Mouse (Mus musculus): ENCODE data around the gene Bcl2l11. TPM values are rescaled to one million over a fixed set of nuclear protein-coding genes. Genes with fewer than 3 reads are reported as not detected.
A peak's percentile ranks its signal among the peaks of the same experiment; 100 is the strongest.

Bcl2l11 gene
- polyA plus RNA-seq, 1 experiment from 2014 or later: 15.3 TPM

- no peaks in the 10 kb centered on the region for H3K9me3 ChIP-seq (ENCODE audit: control insufficient read depth, low read length)
- H3K4me3 ChIP-seq (ENCODE audit: low read depth, low read length): no peak overlapping the region
- ATAC-seq (replicated peaks; ENCODE audit: low FRiP score): no peak
- peaks cover 7% of the 10 kb centered on the region for H3K4me1 ChIP-seq (replicated peaks; ENCODE audit: control insufficient read depth, insufficient read depth, low read length)
- 88% methylated on average over 12 of the region's 12 CpGs for WGBS
- H3K27me3 ChIP-seq (replicated peaks; ENCODE audit: control insufficient read depth, insufficient read depth, low read length): no peaks in the 10 kb centered on the region
- H3K27ac ChIP-seq (ENCODE audit: low read depth, low read length): peak overlapping the region; percentile 86
- no peak overlapping the region for H3K9ac ChIP-seq (ENCODE audit: low read depth, low read length)
- no peak for DNase-seq (ENCODE audit: low spot score)
- H3K36me3 ChIP-seq (ENCODE audit: control insufficient read depth, insufficient read depth, low read length): no peaks in the 10 kb centered on the region
- H3K4me2 ChIP-seq: no peak overlapping the region
Observed at GRCm38 (mm10) chr2:128167930-128168329, 42.1 kb downstream of the Bcl2l11 start.

- Histone ChIP-seq H3K4me3 (ENCODE audit: low read depth, low read length) (no peak overlapping the region), H3K27me3 (replicated peaks; ENCODE audit: control insufficient read depth, insufficient read depth, low read length) (no peaks in the 10 kb centered on the region), H3K9me3 (ENCODE audit: control insufficient read depth, low read length) (no peaks in the 10 kb centered on the region), H3K27ac (ENCODE audit: low read depth, low read length) (no peak overlapping the region), H3K4me2 (no peak overlapping the region), H3K4me1 (replicated peaks; ENCODE audit: control insufficient read depth, insufficient read depth, low read length) (peaks cover 10% of the 10 kb centered on the region), H3K36me3 (ENCODE audit: control insufficient read depth, insufficient read depth, low read length) (no peaks in the 10 kb centered on the region), H3K9ac (ENCODE audit: low read depth, low read length) (no peak overlapping the region)
- ATAC-seq (replicated peaks; ENCODE audit: low FRiP score) (no peak), DNase-seq (ENCODE audit: low spot score) (no peak)
- 78% methylated on average over 5 of the region's 5 CpGs for WGBS
Observed at GRCm38 (mm10) chr2:128169486-128169885, 43.6 kb downstream of the Bcl2l11 start.

DNA sequence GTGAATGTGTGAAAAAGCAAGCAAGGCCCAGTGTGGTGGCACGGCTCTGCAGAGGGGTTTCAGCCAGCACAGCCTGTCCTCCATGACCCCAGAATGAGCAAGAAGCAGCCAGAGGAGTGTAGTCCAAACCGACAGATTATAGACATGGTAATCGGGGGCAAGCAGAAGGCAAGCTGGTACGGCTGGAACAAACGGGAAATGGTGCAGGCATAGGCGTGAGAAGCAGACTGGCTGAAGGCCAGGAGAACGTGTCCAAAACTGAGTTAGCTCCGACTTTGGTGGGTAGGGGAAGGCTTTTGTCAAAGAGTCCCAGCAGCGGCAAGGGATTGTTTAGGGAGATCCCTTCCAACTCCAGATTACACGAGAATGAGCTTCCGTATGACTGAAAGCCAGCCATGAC is 44.1 kb downstream of the Bcl2l11 start:
- DNase-seq (ENCODE audit: low spot score) (no peak), ATAC-seq (replicated peaks; ENCODE audit: low FRiP score) (no peak)
- Histone ChIP-seq H3K4me2 (no peak overlapping the region), H3K4me1 (replicated peaks; ENCODE audit: control insufficient read depth, insufficient read depth, low read length) (peaks cover 10% of the 10 kb centered on the region), H3K36me3 (ENCODE audit: control insufficient read depth, insufficient read depth, low read length) (no peaks in the 10 kb centered on the region), H3K4me3 (ENCODE audit: low read depth, low read length) (no peak overlapping the region), H3K27me3 (replicated peaks; ENCODE audit: control insufficient read depth, insufficient read depth, low read length) (no peaks in the 10 kb centered on the region), H3K27ac (ENCODE audit: low read depth, low read length) (no peak overlapping the region), H3K9me3 (ENCODE audit: control insufficient read depth, low read length) (no peaks in the 10 kb centered on the region), H3K9ac (ENCODE audit: low read depth, low read length) (no peak overlapping the region)
- whole genome bisulfite sequencing: 75% methylated on average over 11 of the region's 11 CpGs

DNA sequence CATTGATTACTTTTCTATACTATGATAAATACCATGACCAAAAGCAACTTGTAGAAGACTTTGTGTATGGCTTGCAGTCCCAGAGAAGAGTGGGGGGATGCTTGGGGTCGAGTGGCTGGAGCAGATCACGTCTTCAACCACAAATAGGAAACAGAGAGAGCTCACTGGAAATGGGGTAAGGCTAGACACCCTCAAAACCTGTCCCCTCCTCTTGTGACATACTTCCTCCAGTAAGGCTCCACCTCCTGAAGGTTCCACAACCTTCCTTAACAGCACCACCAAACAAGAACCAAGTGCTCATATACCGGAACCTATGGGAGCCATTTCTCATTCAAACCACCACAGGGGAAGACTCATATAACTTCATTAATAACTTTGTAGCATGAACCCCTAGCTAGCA is 44.8 kb downstream of the Bcl2l11 start:
- H3K27ac ChIP-seq (ENCODE audit: low read depth, low read length): no peak overlapping the region

DNA sequence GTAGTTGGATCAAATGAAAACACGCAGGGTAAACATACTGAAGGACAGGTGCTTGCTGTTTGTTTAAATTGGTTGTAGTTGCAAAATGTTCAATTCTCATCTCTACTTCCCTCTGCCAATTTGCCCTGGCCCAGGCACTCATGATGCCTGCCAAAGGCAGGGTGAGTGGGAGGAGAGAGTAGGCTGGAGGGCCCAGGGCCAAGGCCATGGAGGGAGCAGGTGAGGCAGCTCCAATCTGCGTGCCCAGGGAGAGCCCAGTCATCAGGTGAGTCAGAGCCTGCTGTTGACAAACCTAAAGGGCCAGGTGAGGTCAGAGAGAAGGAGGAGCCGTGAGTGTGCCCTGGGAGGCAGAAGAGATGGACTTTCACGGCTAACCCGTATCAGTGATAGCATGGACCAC is 46.4 kb downstream of the Bcl2l11 start:
- H3K4me3 ChIP-seq (ENCODE audit: low read depth, low read length): no peak overlapping the region
- H3K27ac ChIP-seq (ENCODE audit: low read depth, low read length): no peak overlapping the region
- no peak overlapping the region for H3K9ac ChIP-seq (ENCODE audit: low read depth, low read length)
- H3K27me3 ChIP-seq (replicated peaks; ENCODE audit: control insufficient read depth, insufficient read depth, low read length): no peaks in the 10 kb centered on the region
- ATAC-seq (replicated peaks; ENCODE audit: low FRiP score): no peak
- H3K4me2 ChIP-seq: no peak overlapping the region
- H3K9me3 ChIP-seq (ENCODE audit: control insufficient read depth, low read length): no peaks in the 10 kb centered on the region
- DNase-seq (ENCODE audit: low spot score): no peak
- whole genome bisulfite sequencing: 91% methylated on average over 5 of the region's 5 CpGs
- peaks cover 12% of the 10 kb centered on the region for H3K4me1 ChIP-seq (replicated peaks; ENCODE audit: control insufficient read depth, insufficient read depth, low read length)
- H3K36me3 ChIP-seq (ENCODE audit: control insufficient read depth, insufficient read depth, low read length): no peaks in the 10 kb centered on the region

More for the DNA sequence above, 44.8 kb downstream of the Bcl2l11 start:
- H3K27me3 ChIP-seq (replicated peaks; ENCODE audit: control insufficient read depth, insufficient read depth, low read length): no peaks in the 10 kb centered on the region
- H3K4me1 ChIP-seq (replicated peaks; ENCODE audit: control insufficient read depth, insufficient read depth, low read length): peaks cover 10% of the 10 kb centered on the region
- no peak overlapping the region for H3K4me3 ChIP-seq (ENCODE audit: low read depth, low read length)
- no peaks in the 10 kb centered on the region for H3K9me3 ChIP-seq (ENCODE audit: control insufficient read depth, low read length)
- no peaks in the 10 kb centered on the region for H3K36me3 ChIP-seq (ENCODE audit: control insufficient read depth, insufficient read depth, low read length)
- WGBS: 79% methylated on average over 3 of the region's 3 CpGs
- DNase-seq (ENCODE audit: low spot score) (no peak), ATAC-seq (replicated peaks; ENCODE audit: low FRiP score) (no peak)
- H3K9ac ChIP-seq (ENCODE audit: low read depth, low read length): no peak overlapping the region
- no peak overlapping the region for H3K4me2 ChIP-seq

DNA sequence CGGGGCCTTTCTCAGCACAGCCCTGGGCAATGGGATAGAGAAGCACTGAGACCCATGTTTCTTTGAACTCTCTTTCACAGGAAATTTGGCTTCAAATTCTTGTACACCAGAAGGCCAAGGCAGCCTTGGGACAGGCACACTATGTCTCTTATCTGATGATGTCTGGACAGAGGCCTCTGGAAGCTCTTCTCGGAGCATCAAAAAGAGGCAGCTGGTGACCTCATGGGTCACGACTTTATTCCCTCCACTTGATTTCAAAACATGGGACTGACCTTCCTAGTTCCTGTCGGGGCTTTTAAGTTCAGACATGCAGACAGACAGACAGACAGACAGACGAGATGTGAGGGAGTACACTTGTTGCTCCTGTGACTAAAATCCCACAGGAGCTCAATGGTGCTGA is 48.3 kb downstream of the Bcl2l11 start:
- DNase-seq (ENCODE audit: low spot score): no peak
- Histone ChIP-seq H3K9ac (ENCODE audit: low read depth, low read length) (no peak overlapping the region), H3K4me2 (no peak overlapping the region), H3K27ac (ENCODE audit: low read depth, low read length) (0 out of 2 replicates have a peak overlapping the region, but pooled peaks have one; percentile 6), H3K4me1 (replicated peaks; ENCODE audit: control insufficient read depth, insufficient read depth, low read length) (peaks cover 18% of the 10 kb centered on the region), H3K27me3 (replicated peaks; ENCODE audit: control insufficient read depth, insufficient read depth, low read length) (no peaks in the 10 kb centered on the region), H3K9me3 (ENCODE audit: control insufficient read depth, low read length) (no peaks in the 10 kb centered on the region), H3K4me3 (ENCODE audit: low read depth, low read length) (no peak overlapping the region), H3K36me3 (ENCODE audit: control insufficient read depth, insufficient read depth, low read length) (no peaks in the 10 kb centered on the region)
- no peak for ATAC-seq (replicated peaks; ENCODE audit: low FRiP score)
- WGBS: 48% methylated on average over 5 of the region's 5 CpGs

DNA sequence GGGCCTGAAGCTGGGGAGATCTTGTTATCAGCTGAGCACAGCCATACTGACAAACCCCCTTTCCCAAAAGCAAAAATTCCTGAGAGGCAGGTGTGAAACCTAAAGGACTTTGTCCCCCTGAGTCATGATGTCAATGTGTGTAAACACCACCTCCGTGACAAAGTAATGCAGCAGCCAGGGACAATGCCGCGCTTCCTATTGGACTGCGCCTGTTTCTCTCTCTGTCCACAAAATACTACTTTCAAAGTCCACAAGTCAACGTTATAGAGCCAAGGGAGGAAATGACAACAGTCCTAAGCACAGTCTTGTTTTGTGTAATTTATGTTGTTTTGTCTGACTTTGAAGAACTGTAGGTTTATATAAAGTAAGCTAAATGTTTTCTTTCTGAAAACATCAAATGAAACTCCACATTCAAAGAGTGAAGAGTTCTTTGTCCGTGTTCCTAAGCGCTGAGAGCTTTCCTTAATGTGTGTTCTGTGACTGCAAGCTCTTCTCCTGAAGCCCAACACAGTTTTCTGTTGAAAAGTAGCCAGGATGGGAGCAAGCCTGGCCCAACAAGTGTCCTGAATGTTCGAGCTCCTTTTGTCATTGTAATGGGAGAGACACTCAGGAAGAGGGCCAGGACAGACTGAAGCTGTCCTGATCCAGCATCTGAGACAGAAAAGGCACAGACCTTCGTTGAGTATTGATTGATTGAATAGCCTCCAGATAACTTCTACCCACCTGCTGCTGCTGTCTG is 48.9 kb downstream of the Bcl2l11 start:
- Histone ChIP-seq H3K9ac (ENCODE audit: low read depth, low read length) (no peak overlapping the region), H3K27me3 (replicated peaks; ENCODE audit: control insufficient read depth, insufficient read depth, low read length) (no peaks in the 10 kb centered on the region), H3K27ac (ENCODE audit: low read depth, low read length) (peak overlapping the region; percentile 41), H3K4me1 (replicated peaks; ENCODE audit: control insufficient read depth, insufficient read depth, low read length) (peaks cover 24% of the 10 kb centered on the region), H3K4me3 (ENCODE audit: low read depth, low read length) (no peak overlapping the region), H3K9me3 (ENCODE audit: control insufficient read depth, low read length) (no peaks in the 10 kb centered on the region), H3K36me3 (ENCODE audit: control insufficient read depth, insufficient read depth, low read length) (no peaks in the 10 kb centered on the region), H3K4me2 (0 out of 2 replicates have a peak overlapping the region, but pooled peaks have one; percentile 22)
- 0 out of 2 replicates have a peak, but pooled peaks have one; percentile 43 for ATAC-seq (replicated peaks; ENCODE audit: low FRiP score)
- no peak for DNase-seq (ENCODE audit: low spot score)
- WGBS: 60% methylated on average over 9 of the region's 9 CpGs

- no peak overlapping the region for H3K9ac ChIP-seq (ENCODE audit: low read depth, low read length)
- WGBS: 86% methylated on average over 6 of the region's 6 CpGs
- DNase-seq (ENCODE audit: low spot score): no peak
- no peak overlapping the region for H3K27ac ChIP-seq (ENCODE audit: low read depth, low read length)
- H3K27me3 ChIP-seq (replicated peaks; ENCODE audit: control insufficient read depth, insufficient read depth, low read length): no peaks in the 10 kb centered on the region
- no peaks in the 10 kb centered on the region for H3K9me3 ChIP-seq (ENCODE audit: control insufficient read depth, low read length)
- no peaks in the 10 kb centered on the region for H3K36me3 ChIP-seq (ENCODE audit: control insufficient read depth, insufficient read depth, low read length)
- no peak overlapping the region for H3K4me3 ChIP-seq (ENCODE audit: low read depth, low read length)
- H3K4me1 ChIP-seq (replicated peaks; ENCODE audit: control insufficient read depth, insufficient read depth, low read length): peaks cover 30% of the 10 kb centered on the region
- H3K4me2 ChIP-seq: no peak overlapping the region
- no peak for ATAC-seq (replicated peaks; ENCODE audit: low FRiP score)
Observed at GRCm38 (mm10) chr2:128175625-128176024, 49.8 kb downstream of the Bcl2l11 start.

GRCm38 (mm10) chr2:128176391-128177044 is 50.7 kb downstream of the Bcl2l11 start:
- Histone ChIP-seq H3K9me3 (ENCODE audit: control insufficient read depth, low read length) (no peaks in the 10 kb centered on the region), H3K27me3 (replicated peaks; ENCODE audit: control insufficient read depth, insufficient read depth, low read length) (no peaks in the 10 kb centered on the region), H3K4me2 (no peak overlapping the region), H3K27ac (ENCODE audit: low read depth, low read length) (no peak overlapping the region), H3K9ac (ENCODE audit: low read depth, low read length) (no peak overlapping the region), H3K4me1 (replicated peaks; ENCODE audit: control insufficient read depth, insufficient read depth, low read length) (peaks cover 30% of the 10 kb centered on the region), H3K36me3 (ENCODE audit: control insufficient read depth, insufficient read depth, low read length) (no peaks in the 10 kb centered on the region), H3K4me3 (ENCODE audit: low read depth, low read length) (no peak overlapping the region)
- WGBS: 54% methylated on average over 12 of the region's 12 CpGs
- ATAC-seq (replicated peaks; ENCODE audit: low FRiP score) (no peak), DNase-seq (ENCODE audit: low spot score) (no peak)

All from liver, embryonic 11.5 days (tissue).